Mouse (Mus musculus) induced T-regulatory cell, adult 2 months (primary cell): Measurements from ENCODE around the gene Gm20388.

Source experiments
- DNase-seq: peaks from one replicate; pipeline ENCODE4 v3.0.0-alpha.2; 2012; ENCODE audit warnings: low read depth

Gene Gm20388

GRCm38 (mm10) chr8:124190388-124190787 lies 4279.7 kb downstream of the Gm20388 start:
- no peak for DNase-seq

GRCm38 (mm10) chr8:124192242-124192641 lies 4281.6 kb downstream of the Gm20388 start:
- DNase-seq, result no peak

- no peak for DNase-seq
Measured at GRCm38 (mm10) chr8:124192976-124193375, 4282.3 kb downstream of the Gm20388 start.

GRCm38 (mm10) chr8:124193992-124194391 lies 4283.4 kb downstream of the Gm20388 start:
- no peak for DNase-seq

- no peak for DNase-seq
Measured at GRCm38 (mm10) chr8:124196195-124196594, 4285.6 kb downstream of the Gm20388 start.

GRCm38 (mm10) chr8:124196797-124197196 lies 4286.2 kb downstream of the Gm20388 start:
- no peak for DNase-seq

GRCm38 (mm10) chr8:124198230-124198629 lies 4287.6 kb downstream of the Gm20388 start:
- DNase-seq, result no peak

- DNase-seq, result no peak
Measured at GRCm38 (mm10) chr8:124200400-124200799, 4289.8 kb downstream of the Gm20388 start.

- DNase-seq, result no peak
Measured at GRCm38 (mm10) chr8:124201706-124202105, 4291.1 kb downstream of the Gm20388 start.

- DNase-seq, result no peak
Measured at GRCm38 (mm10) chr8:124202895-124203294, 4292.3 kb downstream of the Gm20388 start.

- DNase-seq, result no peak
Measured at GRCm38 (mm10) chr8:124204001-124204601, 4293.5 kb downstream of the Gm20388 start.

- DNase-seq, result no peak
Measured at GRCm38 (mm10) chr8:124212148-124212547, 4301.5 kb downstream of the Gm20388 start.

- no peak for DNase-seq
Measured at GRCm38 (mm10) chr8:124216951-124217350, 4306.3 kb downstream of the Gm20388 start.

- peak; percentile 72 for DNase-seq
Measured at GRCm38 (mm10) chr8:124229883-124230282, 4319.2 kb downstream of the Gm20388 start.

- no peak for DNase-seq
Measured at GRCm38 (mm10) chr8:124230496-124231175, 4320.0 kb downstream of the Gm20388 start.

GRCm38 (mm10) chr8:124231176-124231484 lies 4320.5 kb downstream of the Gm20388 start, which contains the start of gene Galnt2:
TSS of gene Galnt2 (plus strand) at chr8:124231391.
- peak; percentile 92 for DNase-seq

- no peak for DNase-seq
Measured at GRCm38 (mm10) chr8:124231485-124232279, 4321.0 kb downstream of the Gm20388 start.

GRCm38 (mm10) chr8:124232280-124232600 lies 4321.6 kb downstream of the Gm20388 start:
- DNase-seq, result peak; percentile 54

- no peak for DNase-seq
Measured at GRCm38 (mm10) chr8:124234496-124234895, 4323.9 kb downstream of the Gm20388 start.

- DNase-seq, result no peak
Measured at GRCm38 (mm10) chr8:124235536-124235935, 4324.9 kb downstream of the Gm20388 start.

GRCm38 (mm10) chr8:124239350-124239749 lies 4328.7 kb downstream of the Gm20388 start:
- DNase-seq, result peak; percentile 9

- peak; percentile 44 for DNase-seq
Measured at GRCm38 (mm10) chr8:124240932-124241331, 4330.3 kb downstream of the Gm20388 start.

GRCm38 (mm10) chr8:124242208-124242607 lies 4331.6 kb downstream of the Gm20388 start:
- peak; percentile 94 for DNase-seq
